Mouse (Mus musculus) midbrain, embryonic 13.5 days (tissue): ENCODE data around the gene Gabrb1. TPM values are rescaled to one million over a fixed set of nuclear protein-coding genes. Genes with fewer than 3 reads are reported as not detected.

Experiments
- ATAC-seq: fragments of 200-750 bp; cut with Nextera tagmentation; 2 replicates; pipeline ENCODE4 v1.8.0; 2017; ENCODE audit warnings: mild to moderate bottlenecking, moderate TSS enrichment, moderate library complexity
- H3K27ac ChIP-seq: fragments of 300-500 bp; sonication (generic); 2 replicates; pipeline ENCODE4 v1.5.1; 2015; ENCODE audit warnings: inconsistent platforms, mild to moderate bottlenecking, moderate library complexity
- H3K27me3 ChIP-seq: fragments of 300-500 bp; sonication (generic); 2 replicates; pipeline ENCODE4 v1.6.1; 2015; ENCODE audit warnings: mild to moderate bottlenecking, inconsistent platforms
- H3K36me3 ChIP-seq: fragments of 300-500 bp; sonication (generic); 2 replicates; pipeline ENCODE4 v1.6.1; 2015; ENCODE audit warnings: mild to moderate bottlenecking, inconsistent platforms
- H3K4me1 ChIP-seq: fragments of 300-500 bp; sonication (generic); replicated peaks from 2 replicates; pipeline ENCODE4 v1.6.1; 2015; ENCODE audit warnings: inconsistent platforms
- H3K4me2 ChIP-seq: fragments of 300-500 bp; sonication (generic); replicated peaks from 2 replicates; pipeline ENCODE4 v1.6.1; 2015; ENCODE audit warnings: moderate library complexity, mild to moderate bottlenecking, inconsistent platforms
- H3K4me3 ChIP-seq: fragments of 300-500 bp; sonication (generic); replicated peaks from 2 replicates; pipeline ENCODE4 v1.5.1; 2015; ENCODE audit warnings: mild to moderate bottlenecking, inconsistent platforms
- H3K9ac ChIP-seq: fragments of 300-500 bp; sonication (generic); replicated peaks from 2 replicates; pipeline ENCODE4 v1.6.1; 2015; ENCODE audit warnings: mild to moderate bottlenecking, inconsistent platforms
- H3K9me3 ChIP-seq: fragments of 300-500 bp; sonication (generic); 2 replicates; pipeline ENCODE4 v1.6.1; 2016; ENCODE audit warnings: mild to moderate bottlenecking, inconsistent platforms
- WGBS: fragments of 180-500 bp; shearing (Covaris S2); methylation state at CpG from one replicate; pipeline ENCODE4 v1.1.7; 2015; 5-methylcytosine and 5-hydroxymethylcytosine counted together
- polyA plus RNA-seq: library from polyadenylated mRNA; unstranded; fragments of >200 nt; fragmentation: Nextera tagmentation; extraction: Ambion mirVana; gene quantifications from 2 replicates; pipeline ENCODE4 v1.2.1, GENCODE M21; 2015

Gabrb1 gene
- polyA plus RNA-seq, 1 experiment from 2014 or later = 7.8 TPM

GRCm38 (mm10) chr5:71700468-71701272 is 42.8 kb downstream of the Gabrb1 start:
- Histone ChIP-seq H3K4me3 (peak overlapping the region; percentile 60), H3K9ac (peak overlapping the region; percentile 68), H3K9me3 (no peaks in the 10 kb centered on the region), H3K27me3 (no peaks in the 10 kb centered on the region), H3K27ac (no peak overlapping the region), H3K4me2 (peak overlapping the region; percentile 94), H3K4me1 (peaks cover 5% of the 10 kb centered on the region), H3K36me3 (no peaks in the 10 kb centered on the region)
- WGBS = under 1% methylated on average over 46 of the region's 46 CpGs
- peak; percentile 94 for ATAC-seq

- no peak for ATAC-seq
- no peaks in the 10 kb centered on the region for H3K36me3 ChIP-seq
- peak overlapping the region; percentile 94 for H3K4me2 ChIP-seq
- H3K27me3 ChIP-seq = no peaks in the 10 kb centered on the region
- WGBS = 1% methylated on average over 6 of the region's 6 CpGs
- peaks cover 5% of the 10 kb centered on the region for H3K4me1 ChIP-seq
- peak overlapping the region; percentile 60 for H3K4me3 ChIP-seq
- H3K27ac ChIP-seq = no peak overlapping the region
- H3K9me3 ChIP-seq = no peaks in the 10 kb centered on the region
- H3K9ac ChIP-seq = peak overlapping the region; percentile 68
Measured at GRCm38 (mm10) chr5:71701273-71701614, 43.3 kb downstream of the Gabrb1 start.

- no peak for ATAC-seq
- H3K27me3 ChIP-seq = no peaks in the 10 kb centered on the region
- H3K27ac ChIP-seq = no peak overlapping the region
- no peak overlapping the region for H3K4me2 ChIP-seq
- H3K9ac ChIP-seq = no peak overlapping the region
- 84% methylated on average over 8 of the region's 8 CpGs for WGBS
- H3K9me3 ChIP-seq = no peaks in the 10 kb centered on the region
- no peaks in the 10 kb centered on the region for H3K36me3 ChIP-seq
- H3K4me3 ChIP-seq = no peak overlapping the region
- H3K4me1 ChIP-seq = no peaks in the 10 kb centered on the region
Measured at GRCm38 (mm10) chr5:71732931-71733792, 75.2 kb downstream of the Gabrb1 start.

GRCm38 (mm10) chr5:71747411-71747810 is 89.5 kb downstream of the Gabrb1 start:
- WGBS = 89% methylated on average over 2 of the region's 2 CpGs
- Histone ChIP-seq H3K36me3 (no peaks in the 10 kb centered on the region), H3K9ac (no peak overlapping the region), H3K4me3 (no peak overlapping the region), H3K4me1 (no peaks in the 10 kb centered on the region), H3K4me2 (no peak overlapping the region), H3K27ac (no peak overlapping the region), H3K27me3 (no peaks in the 10 kb centered on the region), H3K9me3 (no peaks in the 10 kb centered on the region)
- ATAC-seq = no peak

- Histone ChIP-seq H3K9me3 (no peaks in the 10 kb centered on the region), H3K9ac (no peak overlapping the region), H3K4me3 (no peak overlapping the region), H3K27ac (no peak overlapping the region), H3K4me1 (no peaks in the 10 kb centered on the region), H3K4me2 (no peak overlapping the region), H3K27me3 (no peaks in the 10 kb centered on the region), H3K36me3 (no peaks in the 10 kb centered on the region)
- no peak for ATAC-seq
- WGBS = 83% methylated on average over 5 of the region's 5 CpGs
Measured at GRCm38 (mm10) chr5:71753966-71754365, 96.1 kb downstream of the Gabrb1 start.

- no peak for ATAC-seq
- no peak overlapping the region for H3K4me2 ChIP-seq
- no peaks in the 10 kb centered on the region for H3K4me1 ChIP-seq
- no peaks in the 10 kb centered on the region for H3K36me3 ChIP-seq
- H3K27me3 ChIP-seq = no peaks in the 10 kb centered on the region
- no peak overlapping the region for H3K27ac ChIP-seq
- 94% methylated on average over 6 of the region's 6 CpGs for WGBS
- no peak overlapping the region for H3K9ac ChIP-seq
- no peaks in the 10 kb centered on the region for H3K9me3 ChIP-seq
- no peak overlapping the region for H3K4me3 ChIP-seq
Measured at GRCm38 (mm10) chr5:71761105-71761504, 103.2 kb downstream of the Gabrb1 start.

GRCm38 (mm10) chr5:71781514-71782179 is 123.7 kb downstream of the Gabrb1 start:
- H3K9me3 ChIP-seq = no peaks in the 10 kb centered on the region
- WGBS = 86% methylated on average over 2 of the region's 2 CpGs
- no peak overlapping the region for H3K4me3 ChIP-seq
- ATAC-seq = no peak
- no peaks in the 10 kb centered on the region for H3K27me3 ChIP-seq
- no peaks in the 10 kb centered on the region for H3K36me3 ChIP-seq
- no peak overlapping the region for H3K4me2 ChIP-seq
- H3K27ac ChIP-seq = no peak overlapping the region
- no peaks in the 10 kb centered on the region for H3K4me1 ChIP-seq
- no peak overlapping the region for H3K9ac ChIP-seq

GRCm38 (mm10) chr5:71822862-71823261 is 164.9 kb downstream of the Gabrb1 start:
- H3K27ac ChIP-seq = no peak overlapping the region
- no peak overlapping the region for H3K9ac ChIP-seq
- 63% methylated on average over 1 of the region's 1 CpGs for WGBS
- H3K4me1 ChIP-seq = no peaks in the 10 kb centered on the region
- H3K36me3 ChIP-seq = no peaks in the 10 kb centered on the region
- no peaks in the 10 kb centered on the region for H3K27me3 ChIP-seq
- no peak for ATAC-seq
- no peaks in the 10 kb centered on the region for H3K9me3 ChIP-seq
- no peak overlapping the region for H3K4me2 ChIP-seq
- H3K4me3 ChIP-seq = no peak overlapping the region

- ATAC-seq = no peak
- Histone ChIP-seq H3K4me2 (no peak overlapping the region), H3K4me1 (no peaks in the 10 kb centered on the region), H3K9ac (no peak overlapping the region), H3K9me3 (no peaks in the 10 kb centered on the region), H3K27me3 (no peaks in the 10 kb centered on the region), H3K4me3 (no peak overlapping the region), H3K36me3 (no peaks in the 10 kb centered on the region), H3K27ac (no peak overlapping the region)
Measured at GRCm38 (mm10) chr5:71828342-71828741, 170.4 kb downstream of the Gabrb1 start.

GRCm38 (mm10) chr5:71828996-71829395 is 171.1 kb downstream of the Gabrb1 start:
- no peaks in the 10 kb centered on the region for H3K4me1 ChIP-seq
- no peaks in the 10 kb centered on the region for H3K9me3 ChIP-seq
- no peaks in the 10 kb centered on the region for H3K36me3 ChIP-seq
- no peak for ATAC-seq
- WGBS = 64% methylated on average over 1 of the region's 1 CpGs
- no peak overlapping the region for H3K4me3 ChIP-seq
- no peaks in the 10 kb centered on the region for H3K27me3 ChIP-seq
- no peak overlapping the region for H3K27ac ChIP-seq
- no peak overlapping the region for H3K4me2 ChIP-seq
- no peak overlapping the region for H3K9ac ChIP-seq

GRCm38 (mm10) chr5:71830342-71830741 is 172.4 kb downstream of the Gabrb1 start:
- no peaks in the 10 kb centered on the region for H3K36me3 ChIP-seq
- H3K4me1 ChIP-seq = no peaks in the 10 kb centered on the region
- no peak overlapping the region for H3K4me3 ChIP-seq
- WGBS = 92% methylated on average over 2 of the region's 2 CpGs
- no peaks in the 10 kb centered on the region for H3K9me3 ChIP-seq
- H3K4me2 ChIP-seq = no peak overlapping the region
- no peaks in the 10 kb centered on the region for H3K27me3 ChIP-seq
- H3K27ac ChIP-seq = no peak overlapping the region
- H3K9ac ChIP-seq = no peak overlapping the region
- ATAC-seq = no peak

- H3K4me2 ChIP-seq = no peak overlapping the region
- H3K9ac ChIP-seq = no peak overlapping the region
- H3K4me3 ChIP-seq = no peak overlapping the region
- H3K4me1 ChIP-seq = no peaks in the 10 kb centered on the region
- no peaks in the 10 kb centered on the region for H3K27me3 ChIP-seq
- no peaks in the 10 kb centered on the region for H3K36me3 ChIP-seq
- H3K27ac ChIP-seq = no peak overlapping the region
- ATAC-seq = no peak
- H3K9me3 ChIP-seq = no peaks in the 10 kb centered on the region
Measured at GRCm38 (mm10) chr5:71842241-71842640, 184.3 kb downstream of the Gabrb1 start.
